Mouse (Mus musculus): ENCODE results near the gene Olig1. TPM values are rescaled to one million over a fixed set of nuclear protein-coding genes. Genes with fewer than 3 reads are reported as not detected.

Gene Olig1
- total RNA-seq, 2 experiments from 2014 or later = not detected

DNA sequence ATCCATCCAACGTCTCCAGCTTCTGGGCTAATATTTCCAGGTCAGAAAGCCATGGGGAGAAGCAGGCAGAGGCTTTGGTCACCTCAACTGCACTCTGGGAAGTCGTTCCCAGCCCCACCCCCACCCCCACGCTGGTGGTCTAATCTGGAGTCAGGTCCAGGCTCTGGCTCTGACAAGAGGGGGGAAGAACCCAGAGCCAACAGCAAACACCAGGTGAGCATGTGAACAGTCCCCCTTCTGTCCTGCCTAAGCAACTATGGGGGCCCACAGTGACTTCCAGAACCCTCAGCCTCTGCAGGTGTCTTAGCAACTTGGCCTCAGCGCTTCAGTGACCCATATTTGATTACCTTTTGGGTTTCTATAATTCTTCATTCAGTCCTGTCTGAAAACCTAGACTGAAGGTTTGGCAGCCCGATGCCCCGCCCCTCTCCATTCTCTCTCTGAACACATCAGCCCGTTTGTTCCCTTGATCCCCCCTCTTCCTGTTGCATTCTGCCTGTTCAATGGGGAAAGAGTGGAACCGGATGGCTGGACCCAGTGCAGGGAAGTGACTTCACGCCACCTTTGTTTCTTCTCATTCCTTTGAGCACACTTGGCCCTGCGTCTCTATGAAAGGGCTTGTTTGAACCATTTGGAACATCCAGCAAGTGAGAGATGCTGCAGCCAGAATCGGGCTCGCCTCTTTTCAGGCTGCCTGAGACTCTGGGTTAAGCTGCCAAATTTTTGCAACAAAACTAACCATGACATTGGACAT, 6.9 kb upstream of the Olig1 start:
- H3K27ac ChIP-seq = no peak overlapping the region
- intact Hi-C loops (cut with DNase I) = no loop called here
- TF ChIP-seq CTCF (IDR thresholded peaks at IDR 0.05) = no peak
- H3K4me3 ChIP-seq = no peak overlapping the region
- no peak for DNase-seq

DNA sequence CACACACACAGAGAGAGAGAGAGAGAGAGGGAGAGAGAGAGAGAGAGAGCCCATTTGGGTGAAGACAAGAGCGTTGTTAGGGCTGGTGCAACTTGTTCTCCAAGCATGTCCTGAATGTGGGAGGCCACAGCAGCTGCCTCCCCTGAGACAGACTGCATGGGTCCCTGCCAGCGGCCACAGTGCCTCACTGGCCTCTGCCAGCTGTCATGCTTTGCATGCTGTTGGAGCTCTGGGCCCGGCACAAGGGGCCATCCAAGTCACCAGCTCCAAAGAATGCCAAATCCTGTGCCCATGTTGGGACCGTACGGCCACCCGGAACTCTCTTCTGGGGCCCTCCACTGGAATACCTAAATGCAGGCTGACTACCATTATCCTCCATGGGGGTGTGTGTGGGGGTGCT, 3.6 kb upstream of the Olig1 start:
- intact Hi-C loops (cut with DNase I) = no loop called here
- Histone ChIP-seq H3K27ac (no peak overlapping the region), H3K4me3 (no peak overlapping the region)
- no peak for TF ChIP-seq CTCF (IDR thresholded peaks at IDR 0.05)
- DNase-seq = peak; percentile 23

DNA sequence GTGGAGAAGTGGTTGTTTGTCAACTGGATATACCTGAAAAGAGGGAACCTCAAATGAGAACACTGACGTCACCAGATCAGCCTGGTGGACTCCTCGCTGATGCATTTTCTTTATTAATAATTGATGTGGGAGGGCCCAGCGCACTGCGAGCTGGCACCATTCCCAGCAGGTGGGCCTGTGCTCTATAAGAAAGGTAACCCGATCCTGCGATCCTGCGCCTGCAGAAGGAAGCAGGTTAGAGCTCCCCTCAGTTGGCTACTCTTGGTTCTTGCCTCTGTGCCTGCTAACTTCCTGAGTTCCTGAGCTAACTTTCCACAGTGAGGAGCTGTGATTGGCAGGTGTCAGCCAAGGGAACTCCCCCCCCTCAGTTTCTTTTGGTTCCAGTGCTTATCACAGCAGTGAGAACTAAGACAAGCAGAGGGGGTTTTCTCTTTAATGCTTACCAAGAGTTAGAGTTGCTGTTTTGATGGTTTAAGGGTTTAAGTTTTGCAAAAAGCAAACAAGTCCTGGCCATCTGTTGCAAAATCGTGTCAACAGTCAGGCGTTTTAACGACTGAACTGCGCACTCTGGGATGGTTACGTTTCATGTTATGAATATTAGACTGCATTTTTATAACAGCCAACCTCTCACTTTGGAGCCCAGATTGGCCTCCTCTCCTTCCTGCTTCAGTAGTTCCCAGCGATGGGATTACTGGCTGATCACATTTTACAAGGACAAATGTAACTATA, 684 bp upstream of the Olig1 start:
- intact Hi-C loops (cut with DNase I) = no loop called here
- H3K4me3 ChIP-seq = peak overlapping the region; percentile 72
- no peak overlapping the region for H3K27ac ChIP-seq
- no peak for TF ChIP-seq CTCF (IDR thresholded peaks at IDR 0.05)
- DNase-seq = no peak

DNA sequence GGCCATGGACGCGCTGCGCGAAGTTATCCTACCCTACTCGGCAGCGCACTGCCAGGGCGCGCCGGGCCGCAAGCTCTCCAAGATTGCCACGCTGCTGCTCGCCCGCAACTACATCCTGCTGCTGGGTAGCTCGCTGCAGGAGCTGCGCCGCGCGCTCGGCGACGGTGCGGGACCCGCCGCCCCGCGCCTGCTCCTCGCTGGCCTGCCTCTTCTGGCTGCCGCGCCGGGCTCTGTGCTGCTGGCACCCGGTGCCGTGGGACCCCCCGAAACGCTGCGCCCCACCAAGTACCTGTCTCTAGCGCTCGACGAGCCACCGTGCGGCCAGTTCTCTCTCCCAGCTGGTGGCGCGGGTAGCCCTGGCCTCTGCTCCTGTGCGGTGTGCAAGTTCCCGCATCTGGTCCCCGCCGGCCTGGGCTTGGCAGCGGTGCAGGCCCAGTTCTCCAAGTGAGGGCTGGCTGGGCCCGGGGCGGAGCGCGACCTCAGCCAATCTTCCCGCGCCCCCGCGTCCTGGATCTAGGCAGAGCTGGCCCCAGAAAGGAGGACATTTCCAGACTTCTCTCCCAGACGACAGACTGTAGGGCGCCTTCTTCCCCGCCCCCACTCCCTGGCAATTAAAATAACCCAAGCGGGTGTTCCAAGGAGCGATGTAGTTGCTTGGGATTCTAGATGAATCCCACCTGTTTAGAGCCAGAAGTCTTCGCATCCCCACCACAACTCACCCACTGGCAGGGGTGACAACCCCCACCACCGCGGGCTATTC, 820 bp downstream of the Olig1 start:
- Histone ChIP-seq H3K4me3 (peak overlapping the region; percentile 72), H3K27ac (no peak overlapping the region)
- intact Hi-C loops (cut with DNase I) = no loop called here
- DNase-seq = peak; percentile 26
- no peak for TF ChIP-seq CTCF (IDR thresholded peaks at IDR 0.05)

DNA sequence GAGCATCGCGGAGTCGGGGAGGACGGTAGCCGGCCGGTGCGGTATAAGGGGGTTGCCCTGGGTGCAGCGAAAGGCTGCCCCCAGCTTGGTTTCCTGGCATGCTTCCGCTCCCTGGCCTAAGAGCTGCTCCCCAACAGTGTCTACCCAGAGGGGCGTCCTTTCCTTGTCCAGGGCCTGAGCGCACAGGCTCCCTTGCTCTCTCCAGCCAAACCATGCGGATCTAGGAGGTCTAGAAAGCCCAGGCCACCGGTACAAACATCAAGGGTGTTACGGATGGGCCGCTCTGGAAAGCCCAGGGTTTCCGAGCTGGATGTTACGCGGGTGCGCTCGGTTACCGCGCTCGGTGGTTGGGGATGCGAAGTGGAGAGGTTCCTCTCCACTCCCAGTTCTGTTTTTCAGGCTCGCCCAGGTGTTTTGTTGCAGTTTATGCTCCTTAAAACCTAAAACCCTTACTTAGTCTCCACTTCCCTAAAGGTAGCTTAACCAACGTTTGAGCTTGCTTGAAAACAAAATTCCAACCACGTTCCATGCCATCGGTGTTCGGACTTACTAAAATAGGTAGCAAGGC, 1.5 kb downstream of the Olig1 start:
- no peak for TF ChIP-seq CTCF (IDR thresholded peaks at IDR 0.05)
- peak; percentile 14 for DNase-seq
- Histone ChIP-seq H3K4me3 (peak overlapping the region; percentile 72), H3K27ac (no peak overlapping the region)
- intact Hi-C loops (cut with DNase I) = no loop called here

DNA sequence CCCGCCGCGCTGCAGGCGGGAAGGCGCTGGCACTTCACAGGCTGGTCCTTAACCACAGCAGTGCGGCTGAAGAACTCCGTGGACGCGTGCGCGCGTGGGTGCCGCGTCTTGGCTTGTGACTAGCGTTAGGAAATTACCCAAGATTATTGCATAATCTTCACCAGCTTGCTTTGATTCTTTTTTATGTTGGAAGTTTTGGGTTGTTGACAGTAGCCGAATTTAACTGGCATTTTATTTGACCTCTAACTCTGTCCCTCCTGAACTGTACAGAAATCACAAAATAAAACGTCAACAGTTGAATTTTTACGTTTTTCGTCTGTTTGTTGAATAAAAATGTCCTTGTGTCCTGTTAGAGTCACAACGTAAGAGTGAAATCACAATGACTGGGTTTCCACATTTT, 2.1 kb downstream of the Olig1 start:
- no peak overlapping the region for H3K4me3 ChIP-seq
- intact Hi-C loops (cut with DNase I) = no loop called here
- TF ChIP-seq CTCF (IDR thresholded peaks at IDR 0.05) = no peak
- H3K27ac ChIP-seq = no peak overlapping the region
- DNase-seq = no peak

DNA sequence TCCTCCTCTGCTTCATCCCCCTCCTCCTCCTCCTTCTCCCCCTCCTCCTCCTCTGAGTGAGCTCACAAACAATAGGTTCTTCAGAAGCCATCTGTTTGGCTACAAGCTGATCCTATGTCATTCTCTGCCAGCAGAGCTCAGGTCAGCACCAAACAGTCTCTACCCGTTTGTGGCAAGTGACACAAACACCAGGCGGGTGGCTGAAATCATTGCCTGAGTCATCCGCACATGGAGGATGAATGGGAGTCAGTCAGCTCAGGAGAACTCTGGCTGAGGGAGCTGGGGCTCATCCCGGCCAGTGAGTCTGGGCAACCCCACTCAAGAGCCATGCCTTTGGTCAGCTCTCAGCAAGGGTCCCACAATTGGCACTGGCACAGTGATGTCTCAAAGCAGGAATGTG, 10.9 kb downstream of the Olig1 start:
- intact Hi-C loops (cut with DNase I) = no loop called here
- Histone ChIP-seq H3K4me3 (no peak overlapping the region), H3K27ac (no peak overlapping the region)
- no peak for DNase-seq
- no peak for TF ChIP-seq CTCF (IDR thresholded peaks at IDR 0.05)

DNA sequence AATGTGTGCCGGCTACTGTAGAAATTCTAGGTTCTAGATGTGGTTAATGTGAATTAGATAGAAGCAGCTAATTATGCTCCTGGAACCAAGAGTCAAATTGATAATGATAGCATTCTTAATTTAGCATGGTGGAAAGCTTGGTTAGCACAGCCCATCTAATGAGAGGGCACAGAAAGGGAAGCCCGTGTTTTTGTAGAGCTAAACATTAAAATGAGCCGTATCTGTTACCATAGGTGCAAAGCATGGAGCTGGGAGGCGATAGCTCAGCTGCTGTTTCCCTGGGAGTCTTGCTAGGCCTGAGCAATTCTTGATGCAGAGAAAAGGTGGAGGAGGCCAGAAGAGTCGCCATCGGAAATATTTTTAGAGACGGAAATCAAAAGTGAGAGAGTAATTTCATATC, 22.5 kb downstream of the Olig1 start:
- TF ChIP-seq CTCF (IDR thresholded peaks at IDR 0.05) = no peak
- no peak overlapping the region for H3K27ac ChIP-seq
- intact Hi-C loops (cut with DNase I) = no loop called here
- no peak overlapping the region for H3K4me3 ChIP-seq
- no peak for DNase-seq

DNA sequence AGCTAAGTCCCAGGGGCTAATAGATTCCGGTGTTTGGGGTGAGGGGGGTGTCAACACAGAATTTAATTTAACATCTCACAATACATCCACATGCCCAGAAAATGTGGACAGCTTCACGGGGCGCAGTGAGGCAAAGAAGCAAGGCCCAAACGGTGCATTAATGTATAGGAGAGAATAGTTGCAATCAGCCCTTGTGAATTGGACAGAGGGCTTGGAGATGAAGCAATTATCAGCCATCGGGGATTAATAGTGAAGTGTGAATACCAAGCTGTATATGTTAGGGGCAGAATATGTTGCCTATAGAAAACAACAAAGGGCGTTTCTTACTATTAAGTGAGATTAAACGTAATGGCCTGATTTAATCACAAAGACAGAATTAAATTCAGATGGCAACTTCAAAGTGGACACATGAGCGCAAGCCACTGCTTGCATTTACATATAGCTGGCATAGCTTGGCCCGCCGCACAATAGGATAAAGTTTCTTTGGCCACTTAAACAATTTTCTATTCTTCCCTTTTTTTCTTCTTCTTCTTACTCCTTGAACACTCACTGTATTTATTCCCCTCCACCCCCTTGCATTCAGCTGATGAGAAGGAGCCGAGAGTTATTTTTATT, 23.3 kb downstream of the Olig1 start:
- H3K4me3 ChIP-seq = no peak overlapping the region
- intact Hi-C loops (cut with DNase I) = no loop called here
- no peak for TF ChIP-seq CTCF (IDR thresholded peaks at IDR 0.05)
- no peak overlapping the region for H3K27ac ChIP-seq
- DNase-seq = no peak

DNA sequence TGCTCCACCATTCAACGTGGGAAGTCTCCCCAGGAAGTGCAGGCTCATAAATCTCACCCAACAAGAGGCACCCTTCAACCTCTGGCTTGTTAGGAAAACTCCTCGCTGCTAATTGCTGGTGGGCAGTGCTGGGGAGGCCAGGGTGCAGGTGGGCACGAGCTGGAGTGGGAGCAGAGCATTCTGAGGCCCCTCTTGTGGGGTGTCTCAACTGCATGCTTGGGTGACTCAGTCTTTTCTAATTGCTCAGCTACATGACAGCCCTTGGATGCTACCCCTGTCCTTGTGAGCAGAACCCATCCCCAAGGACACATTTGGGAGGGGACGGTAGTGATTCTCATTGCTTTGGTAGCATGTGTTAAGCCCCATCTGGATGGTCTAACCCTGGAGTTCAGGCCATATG, 28.2 kb downstream of the Olig1 start:
- TF ChIP-seq CTCF (IDR thresholded peaks at IDR 0.05) = no peak
- no peak for DNase-seq
- no peak overlapping the region for H3K4me3 ChIP-seq
- no peak overlapping the region for H3K27ac ChIP-seq
- intact Hi-C loops (cut with DNase I) = no loop called here

DNA sequence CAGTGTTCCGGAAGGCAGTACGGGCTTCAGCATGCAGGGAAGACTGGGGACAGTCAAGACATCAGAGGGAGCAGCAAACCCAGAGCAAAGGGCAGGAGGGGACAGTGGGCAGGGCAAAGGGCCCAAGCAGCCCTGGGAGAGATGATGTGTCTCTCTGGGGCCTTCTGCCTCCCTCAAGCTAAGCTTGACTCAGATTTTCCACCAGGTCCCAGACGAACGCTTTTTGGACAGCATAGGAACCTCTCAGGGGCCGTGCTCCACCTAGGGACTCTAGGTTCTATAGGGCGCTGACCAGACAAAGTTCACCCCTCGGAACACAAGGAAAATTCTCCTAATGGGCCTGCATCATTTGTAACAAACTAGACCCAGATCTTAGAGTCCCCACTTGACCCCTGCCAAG, 29.8 kb downstream of the Olig1 start:
- Histone ChIP-seq H3K4me3 (no peak overlapping the region), H3K27ac (no peak overlapping the region)
- no peak for DNase-seq
- intact Hi-C loops (cut with DNase I) = no loop called here
- TF ChIP-seq CTCF (IDR thresholded peaks at IDR 0.05) = no peak

DNA sequence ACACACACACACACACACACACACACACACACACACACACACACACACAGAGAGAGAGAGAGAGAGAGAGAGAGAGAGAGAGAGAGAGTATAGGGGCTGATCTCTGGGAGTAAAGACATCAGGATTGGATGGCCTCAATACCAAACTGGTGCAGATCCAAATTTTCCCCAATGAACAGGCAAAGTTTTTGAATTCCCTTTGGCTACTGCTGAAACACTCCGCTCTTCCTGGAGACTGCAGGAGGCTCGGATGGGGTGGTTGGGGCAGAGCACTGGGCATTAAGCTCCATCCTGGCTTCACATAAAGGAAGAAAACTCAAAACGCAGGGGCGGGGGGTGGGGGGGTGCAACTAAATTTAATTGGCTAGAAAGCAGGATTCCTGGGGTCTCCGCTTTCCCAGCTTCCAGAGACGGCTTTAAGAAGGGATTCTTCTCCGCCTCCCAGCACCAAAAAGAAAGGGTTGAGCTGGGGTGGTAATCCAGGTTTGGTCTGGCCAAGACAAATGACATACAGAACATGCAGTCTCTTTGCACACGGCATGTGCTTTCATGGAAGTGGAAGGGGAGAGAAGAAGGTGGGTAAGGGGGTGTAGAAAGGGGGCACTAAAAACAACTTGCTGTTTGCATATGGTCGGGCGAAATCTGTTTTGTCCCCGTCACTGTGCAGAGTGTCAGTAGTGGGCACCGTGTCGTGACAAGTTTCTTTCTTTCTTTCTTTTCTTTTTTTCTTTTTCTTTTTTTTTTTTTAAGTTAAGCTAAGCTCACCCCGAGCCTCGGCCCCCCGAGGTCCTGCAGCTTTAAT, 31.3 kb downstream of the Olig1 start:
- intact Hi-C loops (cut with DNase I) = no loop called here
- no peak overlapping the region for H3K4me3 ChIP-seq
- no peak for TF ChIP-seq CTCF (IDR thresholded peaks at IDR 0.05)
- DNase-seq = no peak
- no peak overlapping the region for H3K27ac ChIP-seq
